Mouse (Mus musculus) cerebellum, adult (tissue): ENCODE results near the gene Ntrk3.

Experiments used
- ATAC-seq: cut with Nextera tagmentation; 2 replicates; pipeline ENCODE4 v1.9.2; 2017; ENCODE audit warnings: mild to moderate bottlenecking, moderate library complexity, mixed read lengths; ENCODE audit not compliant: insufficient number of reproducible peaks, low FRiP score, low TSS enrichment

The Ntrk3 gene

GRCm38 (mm10) chr7:78129966-78130365 is 607.8 kb downstream of the Ntrk3 start:
- ATAC-seq: no peak
